In genomic region chr12:81184967-81185366, GRCm38 (mm10) we compare ENCODE assay signal across 29 mouse cellular contexts.
"Had no signal": no experiment of that assay in that cellular context is flagged by ENCODE, and none has a peak within 500 bp of the region (broad histone marks: within the 10 kb centered on the region; RNA-seq: fewer than 3 reads in every experiment).

No protein-coding gene starts in this region.

- ATAC-seq: liver, embryonic 12.5 days; lung, postnatal 0 days; midbrain, embryonic 13.5 days; midbrain, embryonic 16.5 days had no signal

- H3K4me3 ChIP-seq: left cerebral cortex, adult 2 months; limb, embryonic 10.5 days; limb, embryonic 12.5 days; limb, embryonic 13.5 days; limb, embryonic 15.5 days; liver, embryonic 12.5 days; liver, embryonic 13.5 days; liver, embryonic 15.5 days; lung, embryonic 15.5 days; megakaryocyte, embryonic 14.5 days; midbrain, embryonic 10.5 days; midbrain, embryonic 12.5 days; midbrain, embryonic 13.5 days; myocyte had no signal

- H3K9ac ChIP-seq: limb, embryonic 12.5 days; limb, embryonic 13.5 days; limb, embryonic 15.5 days; liver, embryonic 12.5 days; liver, embryonic 13.5 days; liver, embryonic 14.5 days; liver, embryonic 15.5 days; lung, embryonic 14.5 days; lung, embryonic 15.5 days; midbrain, embryonic 12.5 days; midbrain, embryonic 13.5 days had no signal

- H3K27ac ChIP-seq: left cerebral cortex, adult 2 months; limb, embryonic 10.5 days; limb, embryonic 12.5 days; limb, embryonic 13.5 days; limb, embryonic 15.5 days; liver, embryonic 12.5 days; liver, embryonic 13.5 days; liver, embryonic 14.5 days; liver, embryonic 15.5 days; lung, embryonic 15.5 days; macrophage; midbrain, embryonic 10.5 days; midbrain, embryonic 12.5 days; midbrain, embryonic 13.5 days had no signal

- H3K4me2 ChIP-seq: limb, embryonic 12.5 days; limb, embryonic 13.5 days; limb, embryonic 15.5 days; liver, embryonic 11.5 days; liver, embryonic 12.5 days; liver, embryonic 13.5 days; liver, embryonic 15.5 days; lung, embryonic 14.5 days; lung, embryonic 15.5 days; midbrain, embryonic 12.5 days; midbrain, embryonic 13.5 days had no signal

- H3K36me3 ChIP-seq: limb, embryonic 12.5 days; limb, embryonic 13.5 days; limb, embryonic 15.5 days; liver, embryonic 12.5 days; liver, embryonic 13.5 days; liver, embryonic 15.5 days; lung, embryonic 15.5 days had no signal

- DNase-seq: left cerebral cortex, postnatal 4 days; liver; liver, embryonic 13.5 days; lung, adult 18-20 months; lung, adult 2 months; lung, embryonic 14.5 days; lung, postnatal 10 days; lung, postnatal 14 days; lung, postnatal 36 days; lung, postnatal 4 days; midbrain, embryonic 14.5 days had no signal

- H3K9me3 ChIP-seq: limb, embryonic 10.5 days; limb, embryonic 12.5 days; limb, embryonic 13.5 days; limb, embryonic 15.5 days; liver, embryonic 12.5 days; liver, embryonic 13.5 days; liver, embryonic 15.5 days; lung, embryonic 15.5 days; megakaryocyte, embryonic 14.5 days; midbrain, embryonic 10.5 days; midbrain, embryonic 12.5 days; midbrain, embryonic 13.5 days had no signal

- H3K4me1 ChIP-seq: limb, embryonic 10.5 days; limb, embryonic 12.5 days; limb, embryonic 13.5 days; limb, embryonic 15.5 days; lung, embryonic 15.5 days; midbrain, embryonic 10.5 days; midbrain, embryonic 12.5 days; midbrain, embryonic 13.5 days had no signal

- H3K27me3 ChIP-seq: limb, embryonic 12.5 days; limb, embryonic 13.5 days; limb, embryonic 15.5 days; liver, embryonic 12.5 days; liver, embryonic 13.5 days; liver, embryonic 15.5 days; lung, embryonic 15.5 days; midbrain, embryonic 12.5 days; midbrain, embryonic 13.5 days had no signal
